Mouse (Mus musculus): ENCODE measurements around the gene Morn1.

- TF ChIP-seq CTCF (IDR thresholded peaks at IDR 0.05; ENCODE audit: control insufficient read depth, insufficient read depth, low read length) (no peak), POLR2A (IDR thresholded peaks at IDR 0.05; ENCODE audit: borderline replicate concordance, control insufficient read depth, low read depth, low read length) (no peak)
Observed at GRCm38 (mm10) chr4:155050116-155050515, 36.3 kb upstream of the Morn1 start.

Measured in bone marrow, adult 2 months (tissue).